Mouse (Mus musculus): ENCODE data around the gene Mafg. TPM values are rescaled to one million over a fixed set of nuclear protein-coding genes. Genes with fewer than 3 reads are reported as not detected.
A peak's percentile ranks its signal among the peaks of the same experiment; 100 is the strongest.

Mafg gene
- total and polyA plus RNA-seq, 3 experiments = 32.8 to 45.2 (median 35.7) TPM

GRCm38 (mm10) chr11:120672687-120673593 lies 39.5 kb upstream of the Mafg start, which contains the start of gene Aspscr1:
Gene Aspscr1, plus strand, starts transcription at chr11:120672973.
- intact Hi-C loops (cut with DNase I) = loop anchor here (5.0 kb wide), 1 partner anchor 41 kb away; the partner anchor contains the start of gene Mafg
- Histone ChIP-seq H3K9ac (ENCODE audit: low read depth, low read length) (peak within 1 kb of the TSS; percentile 88), H3K4me3 (peak within 1 kb of the TSS; percentile 90), H3K36me3 (ENCODE audit: control insufficient read depth, insufficient read depth, low read length) (no peaks in the 10 kb centered on the region), H3K27ac (peak within 1 kb of the TSS; percentile 99), H3K4me1 (ENCODE audit: control insufficient read depth, insufficient read depth, low read length) (peaks cover 4% of the 10 kb centered on the region), H3K79me2 (replicated peaks; ENCODE audit: control insufficient read depth, insufficient read depth, low read length) (no peaks in the 10 kb centered on the region), H3K27me3 (ENCODE audit: control insufficient read depth, insufficient read depth, low read length) (no peaks in the 10 kb centered on the region)
- 1% methylated on average over 83 of the region's 83 CpGs for WGBS
- TF ChIP-seq CTCF (IDR thresholded peaks at IDR 0.05) (no peak), EP300 (IDR thresholded peaks at IDR 0.05; ENCODE audit: insufficient read depth, low read depth, low read length) (no peak), POLR2A (IDR thresholded peaks at IDR 0.05; ENCODE audit: insufficient read depth, low read depth, low read length) (peak; percentile 72)
- DNase-seq = peak; percentile 98

- Histone ChIP-seq H3K4me1 (ENCODE audit: control insufficient read depth, insufficient read depth, low read length) (peaks cover 2% of the 10 kb centered on the region; the same call in 1 of the 2 replicates), H3K36me3 (ENCODE audit: control insufficient read depth, insufficient read depth, low read length) (no peaks in the 10 kb centered on the region), H3K4me3 (no peak overlapping the region), H3K27ac (no peak overlapping the region), H3K9ac (ENCODE audit: low read depth, low read length) (no peak overlapping the region), H3K79me2 (replicated peaks; ENCODE audit: control insufficient read depth, insufficient read depth, low read length) (no peaks in the 10 kb centered on the region), H3K27me3 (ENCODE audit: control insufficient read depth, insufficient read depth, low read length) (peaks cover 3% of the 10 kb centered on the region; the same call in 1 of the 2 replicates)
- no peak for TF ChIP-seq EP300 (IDR thresholded peaks at IDR 0.05; ENCODE audit: insufficient read depth, low read depth, low read length)
- no peak for TF ChIP-seq CTCF (IDR thresholded peaks at IDR 0.05)
- no peak for TF ChIP-seq POLR2A (IDR thresholded peaks at IDR 0.05; ENCODE audit: insufficient read depth, low read depth, low read length)
- 10% methylated on average over 3 of the region's 3 CpGs for WGBS
- intact Hi-C loops (cut with DNase I) = no loop called here
- peak in 1 of 2 experiments; percentile 48 for DNase-seq
Observed at GRCm38 (mm10) chr11:120666617-120667016, 33.2 kb upstream of the Mafg start.

GRCm38 (mm10) chr11:120665406-120665805 lies 32.0 kb upstream of the Mafg start:
- no peaks in the 10 kb centered on the region for H3K79me2 ChIP-seq (replicated peaks; ENCODE audit: control insufficient read depth, insufficient read depth, low read length)
- intact Hi-C loops (cut with DNase I) = no loop called here
- TF ChIP-seq EP300 (IDR thresholded peaks at IDR 0.05; ENCODE audit: insufficient read depth, low read depth, low read length) (peak; percentile 91), POLR2A (IDR thresholded peaks at IDR 0.05; ENCODE audit: insufficient read depth, low read depth, low read length) (no peak)
- no peak overlapping the region for H3K4me3 ChIP-seq
- H3K9ac ChIP-seq (ENCODE audit: low read depth, low read length) = no peak overlapping the region
- H3K27me3 ChIP-seq (ENCODE audit: control insufficient read depth, insufficient read depth, low read length) = peaks cover 13% of the 10 kb centered on the region
- H3K27ac ChIP-seq = no peak overlapping the region
- peak; percentile 75 to 82 for DNase-seq
- peaks cover 2% of the 10 kb centered on the region; the same call in 1 of the 2 replicates for H3K4me1 ChIP-seq (ENCODE audit: control insufficient read depth, insufficient read depth, low read length)
- no peaks in the 10 kb centered on the region for H3K36me3 ChIP-seq (ENCODE audit: control insufficient read depth, insufficient read depth, low read length)
- WGBS = 76% methylated on average over 3 of the region's 3 CpGs

GRCm38 (mm10) chr11:120663714-120664113 lies 30.3 kb upstream of the Mafg start:
- Histone ChIP-seq H3K27ac (no peak overlapping the region), H3K4me1 (ENCODE audit: control insufficient read depth, insufficient read depth, low read length) (peaks cover 3% of the 10 kb centered on the region; the same call in 1 of the 2 replicates), H3K79me2 (replicated peaks; ENCODE audit: control insufficient read depth, insufficient read depth, low read length) (no peaks in the 10 kb centered on the region), H3K36me3 (ENCODE audit: control insufficient read depth, insufficient read depth, low read length) (no peaks in the 10 kb centered on the region), H3K9ac (ENCODE audit: low read depth, low read length) (no peak overlapping the region), H3K4me3 (no peak overlapping the region), H3K27me3 (ENCODE audit: control insufficient read depth, insufficient read depth, low read length) (peaks cover 23% of the 10 kb centered on the region)
- intact Hi-C loops (cut with DNase I) = no loop called here
- WGBS = 95% methylated on average over 5 of the region's 5 CpGs
- no peak for TF ChIP-seq CTCF (IDR thresholded peaks at IDR 0.05)
- TF ChIP-seq POLR2A (IDR thresholded peaks at IDR 0.05; ENCODE audit: insufficient read depth, low read depth, low read length) = no peak
- no peak for TF ChIP-seq EP300 (IDR thresholded peaks at IDR 0.05; ENCODE audit: insufficient read depth, low read depth, low read length)
- no peak for DNase-seq

GRCm38 (mm10) chr11:120662759-120663158 lies 29.4 kb upstream of the Mafg start:
- H3K4me1 ChIP-seq (ENCODE audit: control insufficient read depth, insufficient read depth, low read length) = peaks cover 3% of the 10 kb centered on the region; the same call in 1 of the 2 replicates
- no peak overlapping the region for H3K4me3 ChIP-seq

GRCm38 (mm10) chr11:120661076-120661460 lies 27.7 kb upstream of the Mafg start, which contains the start of gene Notum:
Gene Notum, minus strand, starts transcription at chr11:120661175.
- Histone ChIP-seq H3K4me3 (peak within 1 kb of the TSS; percentile 42), H3K9ac (ENCODE audit: low read depth, low read length) (peak within 1 kb of the TSS; percentile 33), H3K79me2 (replicated peaks; ENCODE audit: control insufficient read depth, insufficient read depth, low read length) (no peaks in the 10 kb centered on the region), H3K27ac (no peak within 1 kb of the TSS), H3K4me1 (ENCODE audit: control insufficient read depth, insufficient read depth, low read length) (peaks cover 1% of the 10 kb centered on the region; the same call in 1 of the 2 replicates), H3K27me3 (ENCODE audit: control insufficient read depth, insufficient read depth, low read length) (peaks cover 23% of the 10 kb centered on the region), H3K36me3 (ENCODE audit: control insufficient read depth, insufficient read depth, low read length) (no peaks in the 10 kb centered on the region)
- DNase-seq = no peak
- WGBS = 2% methylated on average over 35 of the region's 35 CpGs
- intact Hi-C loops (cut with DNase I) = no loop called here
- no peak for TF ChIP-seq POLR2A (IDR thresholded peaks at IDR 0.05; ENCODE audit: insufficient read depth, low read depth, low read length)
- TF ChIP-seq CTCF (IDR thresholded peaks at IDR 0.05) = no peak
- no peak for TF ChIP-seq EP300 (IDR thresholded peaks at IDR 0.05; ENCODE audit: insufficient read depth, low read depth, low read length)

More at GRCm38 (mm10) chr11:120662759-120663158, 29.4 kb upstream of the Mafg start:
- H3K27me3 ChIP-seq (ENCODE audit: control insufficient read depth, insufficient read depth, low read length) = peaks cover 23% of the 10 kb centered on the region
- WGBS = 49% methylated on average over 6 of the region's 6 CpGs
- H3K27ac ChIP-seq = no peak overlapping the region
- H3K36me3 ChIP-seq (ENCODE audit: control insufficient read depth, insufficient read depth, low read length) = no peaks in the 10 kb centered on the region
- intact Hi-C loops (cut with DNase I) = no loop called here
- TF ChIP-seq CTCF (IDR thresholded peaks at IDR 0.05) (no peak), POLR2A (IDR thresholded peaks at IDR 0.05; ENCODE audit: insufficient read depth, low read depth, low read length) (no peak), EP300 (IDR thresholded peaks at IDR 0.05; ENCODE audit: insufficient read depth, low read depth, low read length) (no peak)
- H3K79me2 ChIP-seq (replicated peaks; ENCODE audit: control insufficient read depth, insufficient read depth, low read length) = no peaks in the 10 kb centered on the region
- DNase-seq = no peak
- H3K9ac ChIP-seq (ENCODE audit: low read depth, low read length) = no peak overlapping the region
